In genomic region chr15:59231703-59232102, GRCm38 (mm10) we compare ENCODE assay signal across 20 mouse cellular contexts.
"Had no signal": no experiment of that assay in that cellular context is flagged by ENCODE, and none has a peak within 500 bp of the region (broad histone marks: within the 10 kb centered on the region; RNA-seq: fewer than 3 reads in every experiment).

No protein-coding gene starts in this region.

- H3K27ac ChIP-seq: heart, adult 2 months; heart, embryonic 13.5 days; heart, embryonic 15.5 days; hindbrain, embryonic 13.5 days; hindbrain, embryonic 15.5 days; hindbrain, postnatal 0 days; kidney, postnatal 0 days; limb, embryonic 13.5 days; limb, embryonic 15.5 days; liver, embryonic 12.5 days had no signal

- H3K4me1 ChIP-seq: hindbrain, embryonic 13.5 days; hindbrain, embryonic 15.5 days; limb, embryonic 13.5 days; limb, embryonic 15.5 days; liver, embryonic 12.5 days had no signal

- H3K4me3 ChIP-seq: heart, adult 2 months; heart, embryonic 13.5 days; heart, embryonic 15.5 days; hindbrain, embryonic 13.5 days; hindbrain, embryonic 15.5 days; limb, embryonic 13.5 days; limb, embryonic 15.5 days; liver, embryonic 12.5 days had no signal

- DNase-seq: gastrocnemius, postnatal 14 days; gastrocnemius, postnatal 36 days; heart, adult 2 months; heart, postnatal 14 days; heart, postnatal 36 days; kidney, postnatal 14 days; layer of hippocampus, adult 9-11 months; layer of hippocampus, postnatal 36 days; left cerebral cortex, postnatal 4 days had no signal

- H3K9ac ChIP-seq: heart, embryonic 13.5 days; heart, embryonic 15.5 days; hindbrain, embryonic 13.5 days; hindbrain, embryonic 15.5 days; limb, embryonic 13.5 days; limb, embryonic 15.5 days; liver, embryonic 12.5 days had no signal

- H3K27me3 ChIP-seq: heart, embryonic 13.5 days; heart, embryonic 15.5 days; hindbrain, embryonic 13.5 days; hindbrain, embryonic 15.5 days; limb, embryonic 13.5 days; limb, embryonic 15.5 days; liver, embryonic 12.5 days had no signal

- H3K4me2 ChIP-seq: heart, embryonic 11.5 days; heart, embryonic 13.5 days; heart, embryonic 15.5 days; hindbrain, embryonic 13.5 days; hindbrain, embryonic 15.5 days; limb, embryonic 13.5 days; limb, embryonic 15.5 days; liver, embryonic 12.5 days had no signal

- H3K36me3 ChIP-seq: heart, embryonic 13.5 days; heart, embryonic 15.5 days; hindbrain, embryonic 13.5 days; hindbrain, embryonic 15.5 days; limb, embryonic 13.5 days; limb, embryonic 15.5 days; liver, embryonic 12.5 days had no signal

- H3K9me3 ChIP-seq: heart, embryonic 15.5 days; hindbrain, embryonic 13.5 days; hindbrain, embryonic 15.5 days; limb, embryonic 15.5 days; liver, embryonic 12.5 days had no signal

- ATAC-seq: hindbrain, postnatal 0 days; intestine, embryonic 16.5 days; liver, embryonic 12.5 days had no signal
